8 mouse cellular contexts compared by ENCODE assay signal in the genomic region with DNA sequence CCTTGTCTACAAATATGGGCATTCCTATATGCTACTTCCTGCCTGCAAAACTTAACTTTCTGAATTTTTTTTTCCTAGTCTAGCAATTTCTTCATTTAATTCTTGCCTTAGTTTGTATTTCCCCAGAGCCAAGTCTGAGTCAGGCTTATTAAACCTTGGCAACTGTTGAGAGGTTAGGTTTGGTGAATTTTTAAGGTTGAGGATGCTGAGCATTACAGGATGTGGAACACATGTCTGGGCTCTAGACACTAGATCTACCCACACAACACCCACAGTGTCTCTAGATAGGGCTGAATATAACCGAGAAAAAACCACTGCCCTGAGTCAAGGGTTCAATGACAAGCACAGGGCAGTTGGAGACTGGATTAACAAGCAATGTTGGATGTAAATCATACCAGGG.
"Had no signal": no experiment of that assay in that cellular context is flagged by ENCODE, and none has a peak within 500 bp of the region (broad histone marks: within the 10 kb centered on the region; RNA-seq: fewer than 3 reads in every experiment).

No protein-coding gene starts in this region.

- ATAC-seq: midbrain, embryonic 16.5 days had no signal

- DNase-seq: kidney, postnatal 10 days; kidney, postnatal 4 days; left cerebral cortex, postnatal 4 days; lung, adult 18-20 months; right cerebral cortex, postnatal 4 days; spleen, adult 18-20 months; thymus, postnatal 36 days had no signal
